Mouse (Mus musculus): Measurements from ENCODE around the gene Rnasel.

GRCm38 (mm10) chr1:153700448-153701063, 48.7 kb upstream of the Rnasel start:
- TF ChIP-seq GATA1 (IDR thresholded peaks at IDR 0.05; ENCODE audit: borderline replicate concordance, low read length) = no peak
- no peak for TF ChIP-seq FLI1 (IDR thresholded peaks at IDR 0.05; ENCODE audit: low read length)

Data from megakaryocyte, embryonic 14.5 days (primary cell).